Mouse (Mus musculus) E14TG2a.4 (cell line): ENCODE measurements around the gene Slc39a11.

Experiments used
- CTCF ChIP-seq: conservative IDR thresholded peaks from 2 replicates; pipeline ENCODE4 v1.5.1; 2014; ENCODE audit warnings: low read length
- NANOG ChIP-seq: IDR thresholded peaks from 2 replicates; pipeline ENCODE4 v1.6.1; 2014; ENCODE audit warnings: borderline replicate concordance, low read length, mixed read lengths
- POU5F1 ChIP-seq: IDR thresholded peaks from 2 replicates; pipeline ENCODE4 v1.6.1; 2014; ENCODE audit warnings: low read length, borderline replicate concordance

DNA sequence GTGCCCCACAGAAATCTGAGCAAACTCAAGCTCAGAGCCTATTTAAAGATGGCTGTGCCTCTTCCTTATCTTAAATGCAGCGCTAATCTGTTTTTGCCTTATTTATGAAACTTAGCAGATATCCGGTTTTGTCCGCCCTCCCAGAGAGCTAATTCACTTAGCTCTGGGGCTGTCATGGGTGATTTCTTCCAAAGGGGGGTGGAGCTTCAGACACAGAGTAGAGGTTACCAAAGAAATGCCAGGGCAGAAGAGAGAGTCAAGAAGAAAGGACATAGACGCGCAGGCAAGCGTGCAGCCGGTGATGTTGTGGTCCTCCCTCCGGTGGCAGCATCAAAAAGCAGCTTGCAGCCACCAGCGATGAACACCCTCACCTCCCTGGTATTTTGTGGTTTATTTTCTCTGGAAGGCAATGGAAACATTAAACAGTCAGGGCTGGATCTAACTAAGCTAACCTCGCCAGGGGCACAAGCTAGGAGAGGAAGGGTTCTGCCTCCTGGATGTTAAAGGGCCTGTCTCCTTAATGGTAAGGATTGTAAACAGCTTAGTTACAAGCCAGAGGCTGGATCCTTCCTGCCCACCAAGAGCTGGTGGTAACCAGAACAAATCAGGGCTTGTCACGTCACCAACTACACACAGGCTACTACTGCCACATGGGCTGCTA is 103.5 kb downstream of the Slc39a11 start:
- TF ChIP-seq CTCF (no peak), NANOG (no peak), POU5F1 (no peak)
